Mouse (Mus musculus) neural tube, embryonic 12.5 days (tissue): Measurements from ENCODE around the gene Borcs6. TPM values are rescaled to one million over a fixed set of nuclear protein-coding genes. Genes with fewer than 3 reads are reported as not detected.
A peak's percentile ranks its signal among the peaks of the same experiment; 100 is the strongest.
"Not testable (repeated sequence)": the region's sequence is repeated elsewhere in the genome, so short reads cannot be mapped to it uniquely, and the experiment has no call there.

Source experiments
- ATAC-seq: fragments of 200-750 bp; cut with Nextera tagmentation; 2 replicates; pipeline ENCODE4 v1.8.0; 2017; ENCODE audit warnings: low read depth, mild to moderate bottlenecking, moderate TSS enrichment, moderate library complexity; ENCODE audit not compliant: low FRiP score
- H3K27ac ChIP-seq: fragments of 300-500 bp; sonication (generic); 2 replicates; pipeline ENCODE4 v1.5.1; 2016
- H3K27me3 ChIP-seq: fragments of 300-500 bp; sonication (generic); replicated peaks from 2 replicates; pipeline ENCODE4 v1.6.1; 2016; ENCODE audit warnings: mild to moderate bottlenecking
- H3K36me3 ChIP-seq: fragments of 300-500 bp; sonication (generic); 2 replicates; pipeline ENCODE4 v1.6.1; 2016; ENCODE audit warnings: mild to moderate bottlenecking
- H3K4me1 ChIP-seq: fragments of 300-500 bp; sonication (generic); 2 replicates; pipeline ENCODE4 v1.6.1; 2016
- H3K4me2 ChIP-seq: fragments of 300-500 bp; sonication (generic); replicated peaks from 2 replicates; pipeline ENCODE4 v1.6.1; 2016; ENCODE audit warnings: mild to moderate bottlenecking
- H3K4me3 ChIP-seq: fragments of 300-500 bp; sonication (generic); 2 replicates; pipeline ENCODE4 v1.5.1; 2016
- H3K9ac ChIP-seq: fragments of 300-500 bp; sonication (generic); 2 replicates; pipeline ENCODE4 v1.6.1; 2016; ENCODE audit warnings: mild to moderate bottlenecking
- H3K9me3 ChIP-seq: fragments of 300-500 bp; sonication (generic); 2 replicates; pipeline ENCODE4 v1.6.1; 2016; ENCODE audit warnings: mild to moderate bottlenecking
- WGBS: fragments of 180-500 bp; shearing (Covaris S2); methylation state at CpG from one replicate; pipeline ENCODE4 v1.1.7; 2016; 5-methylcytosine and 5-hydroxymethylcytosine counted together
- polyA plus RNA-seq: library from polyadenylated mRNA; unstranded; fragments of >200 nt; fragmentation: Nextera tagmentation; extraction: Ambion mirVana; gene quantifications from 2 replicates; pipeline ENCODE4 v1.2.1, GENCODE M21; 2016

Borcs6 gene
- 17.9 and 18.9 TPM in 2 replicates for polyA plus RNA-seq

- Histone ChIP-seq H3K4me3 (peak within 1 kb of the TSS; percentile 75), H3K9me3 (no peaks in the 10 kb centered on the region), H3K9ac (peak within 1 kb of the TSS; percentile 90), H3K4me2 (peak within 1 kb of the TSS; percentile 97), H3K4me1 (peaks cover 29% of the 10 kb centered on the region), H3K27me3 (no peaks in the 10 kb centered on the region), H3K36me3 (no peaks in the 10 kb centered on the region), H3K27ac (peak within 1 kb of the TSS; percentile 71)
- WGBS = under 1% methylated on average over 64 of the region's 64 CpGs
- peak; percentile 88 for ATAC-seq
These were observed at the start of gene Borcs6 for GRCm38 (mm10) chr11:69059357-69059974. Gene Borcs6 (plus strand): TSS chr11:69059717.

GRCm38 (mm10) chr11:69010400-69011323 lies 48.9 kb upstream of the Borcs6 start:
- H3K4me3 ChIP-seq = no peak overlapping the region
- H3K27ac ChIP-seq = no peak overlapping the region
- H3K4me1 ChIP-seq = peaks cover 15% of the 10 kb centered on the region
- H3K4me2 ChIP-seq = peak overlapping the region; percentile 70; the same call in 1 of the 2 replicates
- ATAC-seq = no peak
- no peaks in the 10 kb centered on the region for H3K9me3 ChIP-seq
- no peaks in the 10 kb centered on the region for H3K27me3 ChIP-seq
- no peak overlapping the region for H3K9ac ChIP-seq
- 93% methylated on average over 15 of the region's 15 CpGs for WGBS
- no peaks in the 10 kb centered on the region for H3K36me3 ChIP-seq

GRCm38 (mm10) chr11:69011445-69011844 lies 48.1 kb upstream of the Borcs6 start:
- peak overlapping the region; percentile 46 for H3K4me3 ChIP-seq
- not testable (repeated sequence) for H3K9ac ChIP-seq, ATAC-seq, H3K36me3 ChIP-seq, H3K27ac ChIP-seq, H3K9me3 ChIP-seq, H3K27me3 ChIP-seq
- H3K4me2 ChIP-seq = peak overlapping the region; percentile 70
- 75% methylated on average over 2 of the region's 2 CpGs for WGBS
- peaks cover 15% of the 10 kb centered on the region for H3K4me1 ChIP-seq

GRCm38 (mm10) chr11:69012071-69012601 lies 47.4 kb upstream of the Borcs6 start:
- H3K27ac ChIP-seq = peak overlapping the region; percentile 50; the same call in 1 of the 2 replicates
- H3K4me1 ChIP-seq = peaks cover 20% of the 10 kb centered on the region
- peak; percentile 25; the same call in 1 of the 2 replicates for ATAC-seq
- H3K9ac ChIP-seq = peak overlapping the region; percentile 52
- peak overlapping the region; percentile 46 for H3K4me3 ChIP-seq
- 2% methylated on average over 18 of the region's 18 CpGs for WGBS
- no peaks in the 10 kb centered on the region for H3K27me3 ChIP-seq
- no peaks in the 10 kb centered on the region for H3K36me3 ChIP-seq
- H3K4me2 ChIP-seq = peak overlapping the region; percentile 70
- no peaks in the 10 kb centered on the region for H3K9me3 ChIP-seq

DNA sequence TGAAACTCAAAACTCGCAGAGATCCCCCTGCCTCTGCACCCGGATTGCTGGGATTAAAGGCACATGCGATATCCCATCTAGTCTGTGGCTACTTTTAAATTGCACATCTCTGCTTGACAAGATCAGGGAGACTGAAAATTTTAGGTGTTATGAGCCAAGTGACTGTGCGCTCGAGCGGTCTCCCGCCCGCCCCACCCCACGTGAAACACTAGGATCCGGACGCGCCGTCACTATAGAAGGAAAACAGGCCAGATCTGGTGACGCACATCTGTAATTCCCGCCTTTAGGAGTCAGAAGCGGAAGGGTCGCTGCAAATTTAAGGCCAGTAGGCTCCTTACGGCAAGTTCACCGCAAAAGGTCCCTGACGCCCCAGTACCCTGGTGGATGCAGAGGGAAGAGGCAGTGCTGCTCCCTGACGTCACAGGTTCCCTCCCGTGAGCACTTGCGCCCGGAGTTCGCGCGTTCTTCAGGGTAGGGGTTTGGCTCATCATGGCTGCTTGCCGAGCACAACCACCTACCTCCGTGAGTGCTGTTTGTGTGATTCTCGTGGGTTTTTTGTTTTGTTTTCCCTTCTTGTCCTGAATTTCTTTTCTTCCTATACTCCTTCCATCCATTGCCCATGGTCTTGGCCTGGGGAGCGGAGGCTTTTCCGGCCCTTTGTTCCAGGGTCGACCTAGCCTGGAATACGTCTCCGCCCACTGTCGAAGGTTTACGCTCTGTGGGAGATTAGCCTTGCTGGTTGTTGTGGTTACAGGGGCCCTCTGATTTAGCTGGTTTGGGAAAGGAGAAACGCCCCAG lies 43.7 kb upstream of the Borcs6 start, which contains the start of gene Ctc1:
Gene Ctc1 (plus strand): TSS at position 268 of the 798 bp plus-strand sequence.
- peak; percentile 96 for ATAC-seq
- 5% methylated on average over 38 of the region's 38 CpGs for WGBS
- no peaks in the 10 kb centered on the region for H3K27me3 ChIP-seq
- peak within 1 kb of the TSS; percentile 65 for H3K4me3 ChIP-seq
- H3K9ac ChIP-seq = peak within 1 kb of the TSS; percentile 84
- H3K4me2 ChIP-seq = peak within 1 kb of the TSS; percentile 59
- peaks cover 14% of the 10 kb centered on the region for H3K4me1 ChIP-seq
- peak within 1 kb of the TSS; percentile 77 for H3K27ac ChIP-seq
- no peaks in the 10 kb centered on the region for H3K9me3 ChIP-seq
- no peaks in the 10 kb centered on the region for H3K36me3 ChIP-seq

GRCm38 (mm10) chr11:69016755-69017154 lies 42.8 kb upstream of the Borcs6 start:
- H3K4me2 ChIP-seq = peak overlapping the region; percentile 59
- 65% methylated on average over 3 of the region's 3 CpGs for WGBS
- no peaks in the 10 kb centered on the region for H3K27me3 ChIP-seq
- H3K36me3 ChIP-seq = peaks cover 2% of the 10 kb centered on the region; the same call in 1 of the 2 replicates
- ATAC-seq = no peak
- no peaks in the 10 kb centered on the region for H3K9me3 ChIP-seq
- H3K27ac ChIP-seq = no peak overlapping the region
- H3K4me1 ChIP-seq = peaks cover 10% of the 10 kb centered on the region
- H3K4me3 ChIP-seq = peak overlapping the region; percentile 65
- peak overlapping the region; percentile 84 for H3K9ac ChIP-seq

DNA sequence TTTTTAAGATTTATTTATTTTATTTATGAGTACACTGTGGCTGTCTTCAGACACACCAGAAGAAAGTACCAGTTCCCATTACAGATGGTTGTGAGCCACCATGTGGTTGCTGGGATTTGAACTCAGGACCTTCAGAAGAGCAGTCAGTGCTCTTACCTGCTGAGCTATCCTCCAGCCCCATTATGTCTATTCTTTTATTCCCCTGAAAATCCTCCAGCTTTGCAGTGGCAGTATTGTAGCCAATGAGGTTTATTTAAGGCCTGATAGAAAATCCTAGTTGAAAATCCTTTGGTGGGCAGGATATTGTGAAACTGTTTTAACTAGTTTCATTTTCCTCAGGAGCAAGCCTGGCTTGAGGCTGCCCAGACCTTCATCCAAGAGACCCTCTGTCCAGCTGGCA lies 38.8 kb upstream of the Borcs6 start:
- H3K4me2 ChIP-seq = no peak overlapping the region
- H3K4me1 ChIP-seq = peaks cover 8% of the 10 kb centered on the region
- ATAC-seq = no peak
- H3K9ac ChIP-seq = no peak overlapping the region
- peaks cover 41% of the 10 kb centered on the region for H3K36me3 ChIP-seq
- no peak overlapping the region for H3K27ac ChIP-seq
- H3K4me3 ChIP-seq = no peak overlapping the region
- no peaks in the 10 kb centered on the region for H3K27me3 ChIP-seq
- no peaks in the 10 kb centered on the region for H3K9me3 ChIP-seq

DNA sequence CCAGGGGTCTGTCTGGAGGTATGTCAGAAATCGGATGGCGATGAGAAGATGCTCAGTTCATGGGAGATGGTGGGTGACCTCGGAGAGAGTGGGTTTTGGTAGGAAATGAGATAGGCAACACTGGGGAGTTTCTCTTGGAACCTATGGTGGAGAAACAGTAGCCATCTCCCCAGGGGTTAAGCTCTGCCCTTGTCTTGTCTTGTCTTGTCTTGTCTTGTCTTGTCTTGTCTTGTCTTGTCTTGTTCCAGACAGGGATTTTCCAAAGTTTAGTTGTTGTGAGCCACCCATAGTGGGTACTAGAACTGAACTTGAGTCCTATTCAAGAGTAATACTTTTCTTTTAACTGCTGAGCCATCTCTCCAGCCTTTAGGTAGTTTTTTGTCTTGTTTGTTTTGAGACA lies 33.0 kb upstream of the Borcs6 start:
- WGBS = 94% methylated on average over 3 of the region's 3 CpGs
- H3K9me3 ChIP-seq = no peaks in the 10 kb centered on the region
- no peaks in the 10 kb centered on the region for H3K4me1 ChIP-seq
- peaks cover 97% of the 10 kb centered on the region for H3K36me3 ChIP-seq
- H3K4me3 ChIP-seq = no peak overlapping the region
- no peak overlapping the region for H3K9ac ChIP-seq
- H3K4me2 ChIP-seq = no peak overlapping the region
- H3K27me3 ChIP-seq = no peaks in the 10 kb centered on the region
- no peak for ATAC-seq
- H3K27ac ChIP-seq = no peak overlapping the region

DNA sequence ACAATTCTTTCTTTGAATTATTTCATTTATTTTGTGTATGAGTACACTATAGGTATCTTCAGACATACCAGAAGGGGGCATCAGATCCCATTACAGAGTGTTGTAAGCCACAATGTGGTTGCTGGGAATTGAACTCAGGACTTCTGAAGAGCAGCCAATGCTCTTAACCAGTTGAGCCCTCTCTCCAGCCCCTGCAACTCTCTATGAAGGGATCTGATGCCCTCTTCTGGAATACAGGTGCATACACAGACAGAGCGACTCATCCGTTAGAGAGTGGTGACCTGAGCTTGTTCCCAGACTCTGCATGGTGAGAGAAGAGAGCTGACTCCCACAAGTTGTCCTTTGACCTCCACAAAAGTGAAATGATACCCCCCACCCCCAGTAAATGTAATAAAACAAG lies 30.7 kb upstream of the Borcs6 start:
- Histone ChIP-seq H3K27me3 (no peaks in the 10 kb centered on the region), H3K36me3 (peaks cover 95% of the 10 kb centered on the region), H3K27ac (no peak overlapping the region), H3K9ac (no peak overlapping the region), H3K9me3 (no peaks in the 10 kb centered on the region), H3K4me2 (no peak overlapping the region), H3K4me3 (no peak overlapping the region), H3K4me1 (no peaks in the 10 kb centered on the region)
- ATAC-seq = no peak
- WGBS = 54% methylated on average over 2 of the region's 2 CpGs

DNA sequence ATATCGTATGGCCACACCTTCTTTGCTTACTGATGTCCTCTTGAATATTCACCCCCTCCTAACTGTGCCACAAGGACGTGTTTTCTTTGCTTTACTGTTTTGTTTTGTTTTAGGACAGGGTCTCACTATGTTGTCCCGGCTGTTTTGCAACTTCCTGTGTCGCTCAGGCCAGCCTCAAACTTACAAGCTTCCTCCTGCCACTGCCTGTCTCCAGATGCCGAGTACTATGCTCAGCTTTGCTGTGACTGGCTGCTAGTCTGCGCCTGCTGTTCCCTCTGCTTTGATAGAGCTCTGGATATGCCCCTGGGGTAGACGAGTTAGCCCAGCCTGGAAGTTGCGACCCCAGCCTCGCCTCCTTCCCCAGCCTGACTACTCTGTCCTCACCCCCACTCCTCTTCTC lies 26.0 kb upstream of the Borcs6 start:
- Histone ChIP-seq H3K4me1 (peaks cover 5% of the 10 kb centered on the region), H3K36me3 (peaks cover 63% of the 10 kb centered on the region), H3K27me3 (no peaks in the 10 kb centered on the region), H3K4me2 (no peak overlapping the region), H3K27ac (no peak overlapping the region), H3K4me3 (no peak overlapping the region), H3K9me3 (no peaks in the 10 kb centered on the region), H3K9ac (no peak overlapping the region)
- ATAC-seq = no peak
- WGBS = 81% methylated on average over 9 of the region's 9 CpGs

DNA sequence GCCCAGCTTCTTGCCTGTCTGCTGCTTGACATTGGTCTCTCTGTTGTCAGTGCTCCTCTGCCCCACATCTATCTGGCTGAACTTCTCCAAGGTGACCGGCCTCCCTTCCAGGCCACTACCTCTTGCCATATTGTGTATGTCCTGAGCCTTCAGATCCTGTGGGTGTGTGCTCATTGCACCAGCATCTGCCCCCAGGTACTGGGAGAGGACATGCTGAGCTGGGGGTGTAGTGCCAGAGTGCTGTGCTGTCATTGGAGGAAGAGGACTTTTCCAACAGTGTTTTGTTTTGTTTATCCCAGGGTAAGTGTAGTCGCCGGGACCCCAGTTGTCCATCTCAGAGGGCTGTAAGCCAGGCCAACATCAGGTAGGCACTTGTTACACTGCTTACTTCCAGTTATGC lies 24.9 kb upstream of the Borcs6 start:
- Histone ChIP-seq H3K27me3 (no peaks in the 10 kb centered on the region), H3K36me3 (peaks cover 54% of the 10 kb centered on the region), H3K4me3 (no peak overlapping the region), H3K9ac (no peak overlapping the region), H3K27ac (no peak overlapping the region), H3K4me2 (no peak overlapping the region), H3K4me1 (peaks cover 14% of the 10 kb centered on the region), H3K9me3 (no peaks in the 10 kb centered on the region)
- no peak for ATAC-seq
- WGBS = 95% methylated on average over 3 of the region's 3 CpGs
